ENCODE assay signal across 14 mouse cellular contexts in the genomic region with DNA sequence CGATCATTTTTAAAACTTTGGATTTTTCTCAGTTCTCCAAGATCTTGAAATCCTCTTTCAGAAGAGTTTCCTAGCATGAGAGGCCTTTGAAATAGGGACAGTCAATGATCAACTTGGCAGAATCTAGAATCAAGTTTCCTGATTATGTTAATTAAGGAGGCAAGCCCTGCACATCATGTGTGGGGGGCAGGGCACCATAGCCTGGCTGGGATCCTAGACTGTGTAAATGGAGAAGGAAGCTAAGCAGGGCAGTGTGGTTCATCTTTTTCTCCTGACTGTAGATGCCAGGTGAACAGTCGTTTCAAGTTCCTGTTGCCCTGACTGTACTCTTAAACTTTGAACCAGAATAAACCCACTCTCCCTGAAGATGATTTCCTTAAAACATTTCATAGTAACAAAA.
"Had no signal": no experiment of that assay in that cellular context is flagged by ENCODE, and none has a peak within 500 bp of the region (broad histone marks: within the 10 kb centered on the region; RNA-seq: fewer than 3 reads in every experiment).

No protein-coding gene starts in this region.

- H3K27me3 ChIP-seq: limb, embryonic 15.5 days; liver, embryonic 12.5 days; megakaryocyte, embryonic 14.5 days; midbrain, embryonic 15.5 days; neural tube, embryonic 12.5 days; stomach, embryonic 15.5 days had no signal

- H3K36me3 ChIP-seq: limb, embryonic 15.5 days; liver, embryonic 12.5 days; midbrain, embryonic 15.5 days; neural tube, embryonic 12.5 days; stomach, embryonic 15.5 days had no signal

- H3K9ac ChIP-seq: limb, embryonic 15.5 days; liver, embryonic 12.5 days; lung, embryonic 14.5 days; midbrain, embryonic 15.5 days; neural tube, embryonic 12.5 days; stomach, embryonic 15.5 days had no signal

- H3K4me2 ChIP-seq: limb, embryonic 15.5 days; liver, embryonic 12.5 days; lung, embryonic 14.5 days; midbrain, embryonic 11.5 days; midbrain, embryonic 15.5 days; neural tube, embryonic 12.5 days; stomach, embryonic 15.5 days had no signal

- H3K4me3 ChIP-seq: limb, embryonic 15.5 days; liver, embryonic 12.5 days; megakaryocyte, embryonic 14.5 days; midbrain, embryonic 15.5 days; neural tube, embryonic 12.5 days; stomach, embryonic 15.5 days had no signal

- DNase-seq: lung, embryonic 14.5 days; lung, postnatal 10 days; right cerebral cortex, postnatal 4 days; spleen, adult 18-20 months; thymus, postnatal 36 days had no signal

- H3K9me3 ChIP-seq: limb, embryonic 15.5 days; liver, embryonic 12.5 days; midbrain, embryonic 15.5 days; neural tube, embryonic 12.5 days; stomach, embryonic 15.5 days had no signal

- H3K4me1 ChIP-seq: limb, embryonic 15.5 days; liver, embryonic 12.5 days; midbrain, embryonic 15.5 days; neural tube, embryonic 12.5 days had no signal

- H3K27ac ChIP-seq: limb, embryonic 15.5 days; liver, embryonic 12.5 days; macrophage; midbrain, embryonic 15.5 days; neural tube, embryonic 12.5 days; stomach, embryonic 15.5 days had no signal

- ATAC-seq: inflammation-experienced regulatory T-cells, adult 6 months; liver, embryonic 12.5 days; midbrain, embryonic 15.5 days had no signal
